Mouse (Mus musculus): Measurements from ENCODE around the gene Dynlt1c.
"Not testable (repeated sequence)": the region's sequence is repeated elsewhere in the genome, so short reads cannot be mapped to it uniquely, and the experiment has no call there.

DNA sequence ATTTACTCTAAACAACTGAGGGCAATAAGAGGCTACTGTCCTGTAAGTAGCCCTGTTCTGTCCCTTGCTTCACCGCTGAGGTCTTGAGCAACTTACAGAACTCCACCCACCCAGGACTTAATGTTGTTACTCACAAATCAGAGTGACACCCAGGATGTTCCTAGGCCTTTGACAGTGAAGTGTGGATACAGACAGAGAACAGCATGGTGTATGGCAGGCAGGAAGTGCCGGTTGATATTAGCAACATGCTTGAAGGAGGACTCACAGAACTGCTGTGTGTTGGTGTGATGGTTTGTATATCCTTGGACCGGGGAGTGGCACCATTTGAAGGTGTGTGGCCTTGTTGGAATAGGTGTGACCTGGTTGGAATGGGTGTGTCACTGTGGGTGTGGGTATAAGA, 9.4 kb upstream of the Dynlt1c start:
- not testable (repeated sequence) for TF ChIP-seq CTCF (IDR thresholded peaks at IDR 0.05; ENCODE audit: borderline replicate concordance, control insufficient read depth, extremely low read depth, insufficient read depth, low read length, poor library complexity); POLR2A (IDR thresholded peaks at IDR 0.05; ENCODE audit: control insufficient read depth, extremely low read depth, insufficient read depth, low read length, poor library complexity)

All from thymus, adult 2 months (tissue).